Mouse (Mus musculus): Measurements from ENCODE around the gene Cep85l.

Cep85l gene

DNA sequence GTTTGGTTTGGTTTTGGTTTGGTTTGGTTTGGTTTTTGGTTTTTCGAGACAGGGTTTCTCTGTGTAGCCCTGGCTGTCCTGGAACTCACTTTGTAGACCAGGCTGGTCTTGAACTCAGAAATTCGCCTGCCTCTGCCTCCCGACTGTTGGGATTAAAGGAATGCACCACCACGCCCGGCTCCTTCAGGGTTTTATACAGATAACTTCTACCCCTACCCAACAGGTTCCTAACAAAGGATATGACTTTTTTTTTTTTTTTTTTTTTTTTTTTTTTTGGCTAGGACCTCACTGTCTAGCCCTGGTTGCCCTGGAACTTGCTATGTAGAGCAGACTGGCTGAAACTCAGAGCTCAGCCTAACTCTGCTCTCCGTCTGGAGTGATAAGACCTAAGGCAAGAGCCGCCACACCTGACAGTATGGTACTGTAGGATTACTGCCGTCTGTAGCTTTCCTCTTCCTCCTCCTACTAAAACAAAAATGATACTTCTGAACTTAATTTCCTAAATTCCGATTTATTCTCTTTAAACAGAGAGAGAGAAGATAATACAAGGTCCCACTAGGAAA lies 37.5 kb downstream of the Cep85l start:
- DNase-seq (ENCODE audit: low spot score in 2 of 2) = no peak

- DNase-seq (ENCODE audit: low spot score in 2 of 2) = no peak
These were observed 38.3 kb downstream of the Cep85l start for GRCm38 (mm10) chr10:53341288-53341965.

GRCm38 (mm10) chr10:53339045-53339444 lies 40.7 kb downstream of the Cep85l start:
- no peak for DNase-seq (ENCODE audit: low spot score in 2 of 2)

GRCm38 (mm10) chr10:53337162-53337923 lies 42.4 kb downstream of the Cep85l start, which contains the start of gene Pln:
Gene Pln, plus strand, starts transcription at chr10:53337667.
- DNase-seq (ENCODE audit: low spot score in 2 of 2) = no peak

DNA sequence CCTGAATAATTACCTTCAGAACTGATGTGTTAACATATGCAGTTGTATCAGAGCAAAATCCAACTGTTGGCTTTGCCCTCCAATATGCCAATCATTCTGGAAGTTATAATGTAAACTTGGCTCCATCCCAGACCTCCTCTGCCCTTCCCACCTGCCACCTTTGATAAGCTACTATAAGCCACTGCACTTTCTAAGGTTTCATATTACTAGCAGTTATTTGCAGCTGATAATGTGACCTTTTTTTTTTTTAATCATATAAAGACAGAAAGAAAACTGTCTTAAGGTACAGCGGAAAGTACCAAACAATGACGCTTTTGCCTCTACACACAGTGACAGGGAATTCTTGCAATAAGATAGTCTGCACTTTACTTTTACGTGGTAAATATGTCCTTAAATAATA lies 43.8 kb downstream of the Cep85l start:
- no peak for DNase-seq (ENCODE audit: low spot score in 2 of 2)

DNA sequence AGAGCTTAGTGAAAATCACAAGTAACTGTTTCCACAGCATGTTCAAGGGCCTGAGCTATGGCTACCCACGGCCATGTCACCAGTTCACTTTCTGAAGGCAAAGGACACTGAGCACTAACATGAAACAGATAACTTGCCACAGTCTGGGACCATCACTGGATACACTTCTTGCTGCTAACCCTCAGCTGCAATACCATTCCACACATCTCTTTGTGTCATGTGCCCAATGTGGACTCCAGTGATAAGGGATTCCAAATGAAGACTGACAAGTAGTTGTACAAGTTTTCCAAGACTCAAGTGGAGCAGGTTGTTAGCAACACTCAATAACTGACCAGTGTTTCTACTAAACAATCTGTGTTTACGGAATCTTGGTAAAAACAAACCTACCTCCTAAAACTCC lies 44.5 kb downstream of the Cep85l start:
- DNase-seq (ENCODE audit: low spot score in 2 of 2) = peak in 1 of 2 experiments; percentile 61

GRCm38 (mm10) chr10:53332752-53333151 lies 47.0 kb downstream of the Cep85l start:
- DNase-seq (ENCODE audit: low spot score in 2 of 2) = peak in 1 of 2 experiments; percentile 44

GRCm38 (mm10) chr10:53329257-53329656 lies 50.5 kb downstream of the Cep85l start:
- DNase-seq (ENCODE audit: low spot score in 2 of 2) = no peak

- no peak for DNase-seq (ENCODE audit: low spot score in 2 of 2)
These were observed 53.4 kb downstream of the Cep85l start for GRCm38 (mm10) chr10:53326367-53326766.

DNA sequence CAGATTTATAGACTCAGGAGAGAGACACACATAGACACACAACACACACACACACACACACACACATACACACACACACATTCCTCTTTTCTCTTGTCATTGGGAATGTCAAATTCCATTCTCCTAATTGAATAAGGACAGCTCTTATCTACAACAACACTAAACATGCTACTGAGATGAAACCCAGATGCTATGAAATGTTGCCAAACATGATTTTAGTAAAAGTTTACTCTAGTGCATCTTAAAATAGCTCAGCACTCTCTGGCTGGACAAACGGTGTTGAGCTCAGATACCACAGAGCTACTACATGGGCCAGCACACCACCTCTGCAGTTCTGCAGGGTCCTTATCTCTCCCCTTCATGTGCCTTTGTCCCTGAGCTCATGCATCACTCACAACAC lies 55.1 kb downstream of the Cep85l start:
- peak; percentile 85 to 86 for DNase-seq (ENCODE audit: low spot score in 2 of 2)

DNA sequence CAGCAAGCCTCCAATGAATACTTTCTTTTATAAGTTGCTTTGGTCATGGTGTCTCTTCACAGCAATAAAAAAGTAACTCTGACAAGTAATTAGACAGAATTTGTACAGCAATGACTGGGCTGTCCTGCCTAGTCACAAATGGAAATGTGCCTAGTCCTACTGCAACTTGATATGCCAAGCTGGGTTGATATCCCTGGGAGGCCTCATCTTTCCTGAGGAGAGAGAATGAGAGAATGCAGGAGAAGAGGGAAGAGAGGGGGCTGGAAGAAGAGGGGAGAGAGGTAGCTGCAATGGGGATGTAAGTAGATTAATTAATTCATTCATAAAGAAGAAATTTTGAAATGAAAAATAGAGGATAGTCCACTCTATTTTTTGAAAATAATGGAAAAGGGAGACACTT lies 56.4 kb downstream of the Cep85l start:
- DNase-seq (ENCODE audit: low spot score in 2 of 2) = no peak

DNA sequence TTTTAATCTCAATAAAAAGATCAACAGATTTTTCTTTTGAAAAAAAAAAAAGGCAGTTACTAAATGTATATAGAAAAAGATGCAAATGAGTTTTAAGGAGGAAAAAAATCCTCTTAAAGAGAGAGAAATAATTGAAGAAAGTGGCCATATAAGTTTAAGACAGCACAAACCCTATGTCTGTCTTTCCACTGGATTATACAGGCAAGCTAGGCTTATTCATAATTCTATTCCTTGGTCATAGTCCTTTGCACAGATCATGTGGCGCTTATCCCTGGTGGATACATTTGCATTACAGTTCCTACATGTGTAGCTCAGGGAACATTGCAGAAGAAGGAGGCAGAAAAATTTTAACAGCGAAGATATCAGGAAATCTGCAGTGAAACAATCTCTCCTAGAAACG lies 73.1 kb downstream of the Cep85l start:
- DNase-seq (ENCODE audit: low spot score in 2 of 2) = no peak

DNA sequence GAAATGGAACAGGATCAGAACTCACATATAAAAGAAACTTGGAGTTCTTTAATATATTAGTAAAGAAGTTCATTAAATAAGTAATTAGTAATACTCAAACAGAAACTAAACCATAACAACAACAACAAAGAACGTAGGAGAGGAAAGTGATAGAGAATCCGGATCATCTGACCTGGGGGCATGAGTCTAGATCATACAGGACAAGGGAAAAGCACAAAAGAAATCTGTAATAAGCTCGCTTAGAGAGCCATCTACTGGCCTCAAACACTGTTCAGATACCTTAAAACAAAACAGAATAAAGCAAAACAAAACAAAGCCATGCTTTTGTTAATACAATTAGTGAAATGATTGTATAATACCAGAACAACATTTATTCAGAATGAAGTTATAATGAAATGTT lies 73.9 kb downstream of the Cep85l start:
- DNase-seq (ENCODE audit: low spot score in 2 of 2) = no peak

DNA sequence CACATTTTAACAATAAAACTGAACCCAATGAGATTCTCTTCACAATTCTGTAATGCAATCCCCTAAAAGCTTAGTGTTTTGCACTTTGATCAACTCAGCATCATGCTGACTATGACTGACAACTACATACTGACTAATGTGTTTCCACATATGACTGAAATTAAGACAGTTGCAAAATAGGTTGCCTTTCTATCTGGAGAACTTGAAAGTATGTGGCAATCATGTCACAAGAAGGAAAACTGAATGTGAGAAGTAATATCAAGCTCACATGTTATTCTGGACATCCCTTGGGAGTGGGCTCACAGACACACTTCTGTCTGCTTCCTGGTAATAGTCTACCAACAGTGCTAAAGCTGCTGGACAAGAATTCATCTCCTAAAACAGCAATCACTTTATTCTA lies 94.6 kb downstream of the Cep85l start:
- DNase-seq (ENCODE audit: low spot score in 2 of 2) = no peak

DNA sequence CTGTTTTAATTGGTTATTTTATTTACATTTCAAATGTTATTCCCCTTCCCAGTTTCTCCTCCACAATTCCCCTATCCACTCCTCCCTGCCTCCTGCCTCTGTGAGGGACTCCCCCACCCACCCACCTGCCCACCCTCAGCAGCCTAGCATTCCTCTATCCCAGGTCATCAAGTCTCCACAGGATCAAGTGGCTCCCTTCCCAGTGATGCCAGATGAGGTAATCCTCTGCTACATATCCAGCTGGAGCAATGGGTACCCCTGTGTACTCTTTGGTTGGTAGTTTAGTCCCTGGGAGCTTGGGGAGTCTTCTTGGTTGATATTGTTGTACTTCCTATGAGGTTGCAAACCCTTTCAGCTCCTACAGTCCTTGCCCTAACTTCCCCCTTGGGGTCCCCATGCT lies 107.5 kb downstream of the Cep85l start:
- no peak for DNase-seq (ENCODE audit: low spot score in 2 of 2)

DNA sequence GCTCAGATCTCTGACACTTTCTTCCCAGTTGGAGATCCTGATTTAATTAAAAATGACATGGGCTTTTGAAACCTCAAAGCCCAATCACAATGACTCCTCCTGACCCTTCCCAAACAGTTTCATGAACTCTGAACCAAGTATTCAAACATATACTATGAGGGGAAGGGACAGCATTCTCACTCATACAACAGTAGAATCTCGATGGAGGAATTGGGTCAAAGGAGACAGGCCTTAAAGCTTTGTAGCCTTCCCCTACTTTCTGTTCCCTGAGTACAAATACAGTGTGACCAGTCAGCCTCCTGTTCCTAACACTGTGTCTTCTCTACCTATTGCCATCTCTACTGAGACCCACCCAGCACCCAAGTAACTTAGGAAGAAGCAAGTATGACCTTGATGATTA lies 117.7 kb downstream of the Cep85l start:
- DNase-seq (ENCODE audit: low spot score in 2 of 2) = no peak

DNA sequence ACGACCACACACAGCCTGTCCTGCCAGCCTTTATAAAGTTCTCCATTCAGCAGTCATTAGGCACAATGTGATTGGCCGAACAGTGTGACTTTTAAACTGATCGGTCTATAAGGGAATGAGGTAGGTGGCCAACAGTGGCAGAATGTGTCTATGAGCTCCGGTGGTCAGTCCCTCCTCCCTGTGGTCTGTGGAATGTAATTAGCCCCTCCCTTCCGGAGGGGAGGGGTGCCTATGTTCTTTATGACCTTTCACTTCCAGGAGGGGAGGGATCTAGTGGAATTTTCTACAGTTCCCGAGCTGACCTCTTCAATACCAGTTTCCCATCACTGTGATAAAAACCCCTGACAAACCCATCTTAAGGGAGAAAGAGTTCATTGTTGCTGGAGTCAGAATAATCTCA lies 144.4 kb downstream of the Cep85l start:
- no peak for DNase-seq (ENCODE audit: low spot score in 2 of 2)

DNA sequence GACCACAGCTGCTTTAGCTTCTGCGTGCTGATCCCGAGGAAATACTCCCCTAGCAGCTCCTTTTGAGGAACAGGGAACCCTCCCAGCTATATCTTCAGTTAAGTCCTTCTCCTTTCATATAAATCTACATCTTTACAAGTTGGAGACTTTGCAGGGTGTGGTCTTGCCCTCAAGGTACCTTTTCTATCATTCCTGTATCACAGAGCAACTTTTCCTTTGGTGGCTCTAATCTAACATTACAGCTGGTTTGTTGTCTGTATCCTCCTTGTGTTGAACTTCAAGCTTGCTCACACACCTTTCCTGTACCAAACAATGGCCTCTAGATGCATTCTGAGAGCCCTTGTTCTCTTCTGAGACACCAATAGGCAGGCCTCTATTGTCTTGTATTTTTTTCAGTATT lies 145.1 kb downstream of the Cep85l start:
- DNase-seq (ENCODE audit: low spot score in 2 of 2) = no peak

GRCm38 (mm10) chr10:53234086-53234613 lies 145.6 kb downstream of the Cep85l start:
- no peak for DNase-seq (ENCODE audit: low spot score in 2 of 2)

- no peak for DNase-seq (ENCODE audit: low spot score in 2 of 2)
These were observed 148.9 kb downstream of the Cep85l start for GRCm38 (mm10) chr10:53230809-53231208.

DNA sequence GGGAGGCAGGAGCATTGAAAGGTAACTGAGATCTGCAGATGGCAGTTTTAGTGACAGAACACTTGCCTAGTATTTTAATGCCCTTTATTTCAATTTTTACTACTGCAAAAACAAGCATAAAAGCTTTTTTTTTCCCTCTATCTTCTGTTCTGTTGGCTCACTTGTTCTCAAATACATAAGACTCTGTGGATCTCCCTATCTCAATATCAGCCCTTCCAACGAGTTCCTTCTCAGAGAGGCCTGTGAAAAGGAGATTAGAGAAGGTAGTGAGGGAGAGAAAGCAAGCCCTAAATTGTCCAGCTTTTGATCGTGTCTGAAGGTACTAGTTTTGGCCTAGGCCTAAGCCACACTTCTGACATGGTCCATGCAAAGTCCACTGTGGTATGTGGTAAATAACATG lies 150.6 kb downstream of the Cep85l start:
- no peak for DNase-seq (ENCODE audit: low spot score in 2 of 2)

Measured in heart, adult 9 months (tissue).